Mouse (Mus musculus) embryonic facial prominence, embryonic 11.5 days (tissue): ENCODE measurements around the gene Ciao2b. TPM values are rescaled to one million over a fixed set of nuclear protein-coding genes. Genes with fewer than 3 reads are reported as not detected.

Source experiments
- ATAC-seq: fragments of 200-750 bp; cut with Nextera tagmentation; replicated peaks from 2 replicates; pipeline ENCODE4 v1.8.0; 2017; ENCODE audit warnings: low read depth; ENCODE audit not compliant: insufficient number of reproducible peaks, low FRiP score, low TSS enrichment
- DNase-seq: peaks from one replicate; pipeline ENCODE4 v3.0.0-alpha.2; 2015; ENCODE audit warnings: low spot score
- H3K27ac ChIP-seq: fragments of 300-500 bp; sonication (generic); replicated peaks from 2 replicates; pipeline ENCODE4 v1.5.1; 2014; ENCODE audit warnings: mild to moderate bottlenecking, low read depth, low read length, control low read depth
- H3K27me3 ChIP-seq: fragments of 300-500 bp; sonication (generic); 2 replicates; pipeline ENCODE4 v1.6.1; 2014; ENCODE audit warnings: mild to moderate bottlenecking, low read length, moderate library complexity, mixed read lengths; ENCODE audit not compliant: control insufficient read depth, insufficient read depth
- H3K36me3 ChIP-seq: fragments of 300-500 bp; sonication (generic); replicated peaks from 2 replicates; pipeline ENCODE4 v1.6.1; 2014; ENCODE audit warnings: low read depth, mild to moderate bottlenecking, low read length, moderate library complexity, mixed read lengths; ENCODE audit not compliant: control insufficient read depth, insufficient read depth
- H3K4me1 ChIP-seq: fragments of 300-500 bp; sonication (generic); 2 replicates; pipeline ENCODE4 v1.6.1; 2014; ENCODE audit warnings: low read length, mixed read lengths; ENCODE audit not compliant: control insufficient read depth, insufficient read depth
- H3K4me2 ChIP-seq: fragments of 300-500 bp; sonication (generic); 2 replicates; pipeline ENCODE4 v1.6.1; 2014; ENCODE audit warnings: low read depth, mild to moderate bottlenecking, control low read depth, low read length, moderate library complexity
- H3K4me3 ChIP-seq: fragments of 300-500 bp; sonication (generic); 2 replicates; pipeline ENCODE4 v1.5.1; 2014; ENCODE audit warnings: low read depth, low read length, control low read depth
- H3K9ac ChIP-seq: fragments of 300-500 bp; sonication (generic); replicated peaks from 2 replicates; pipeline ENCODE4 v1.6.1; 2014; ENCODE audit warnings: mild to moderate bottlenecking, control low read depth, low read length
- H3K9me3 ChIP-seq: fragments of 300-500 bp; sonication (generic); replicated peaks from 2 replicates; pipeline ENCODE4 v1.6.1; 2016; ENCODE audit warnings: mild to moderate bottlenecking, low read length, inconsistent platforms, mixed read lengths; ENCODE audit not compliant: control insufficient read depth
- WGBS: fragments of 180-500 bp; shearing (Covaris S2); extraction: QIAGEN DNeasy Blood & Tissue Kit; methylation state at CpG from one replicate; pipeline ENCODE4 v1.1.7; 2014; 5-methylcytosine and 5-hydroxymethylcytosine counted together
- polyA plus RNA-seq: library from polyadenylated mRNA; unstranded; fragments of >200 nt; fragmentation: Nextera tagmentation; extraction: Ambion mirVana; gene quantifications from 2 replicates; pipeline ENCODE4 v1.2.1, GENCODE M21; 2014

The Ciao2b gene
- polyA plus RNA-seq, 1 experiment from 2014 or later: 82.5 TPM

DNA sequence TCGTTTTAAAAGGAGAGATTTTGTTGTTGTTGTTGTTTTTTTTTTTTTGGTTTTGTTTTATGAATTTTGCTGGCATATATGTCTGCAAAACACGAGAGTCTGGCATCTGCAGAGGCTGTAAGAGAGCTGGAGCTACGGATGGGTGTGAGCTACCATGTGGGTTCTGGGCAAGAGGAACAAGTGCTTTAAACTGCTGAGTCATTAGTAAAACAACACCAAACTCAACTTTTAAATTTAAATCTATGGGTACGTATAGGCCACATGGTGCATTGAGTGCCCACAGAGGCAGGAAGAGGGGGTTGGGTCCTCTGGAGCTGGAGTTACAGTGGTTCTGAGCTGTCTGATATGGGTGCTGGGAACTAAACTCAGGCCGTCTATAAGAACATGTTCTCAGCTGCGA, 3.8 kb downstream of the Ciao2b start:
- H3K9me3 ChIP-seq: no peaks in the 10 kb centered on the region
- ATAC-seq: no peak
- H3K27me3 ChIP-seq: no peaks in the 10 kb centered on the region

DNA sequence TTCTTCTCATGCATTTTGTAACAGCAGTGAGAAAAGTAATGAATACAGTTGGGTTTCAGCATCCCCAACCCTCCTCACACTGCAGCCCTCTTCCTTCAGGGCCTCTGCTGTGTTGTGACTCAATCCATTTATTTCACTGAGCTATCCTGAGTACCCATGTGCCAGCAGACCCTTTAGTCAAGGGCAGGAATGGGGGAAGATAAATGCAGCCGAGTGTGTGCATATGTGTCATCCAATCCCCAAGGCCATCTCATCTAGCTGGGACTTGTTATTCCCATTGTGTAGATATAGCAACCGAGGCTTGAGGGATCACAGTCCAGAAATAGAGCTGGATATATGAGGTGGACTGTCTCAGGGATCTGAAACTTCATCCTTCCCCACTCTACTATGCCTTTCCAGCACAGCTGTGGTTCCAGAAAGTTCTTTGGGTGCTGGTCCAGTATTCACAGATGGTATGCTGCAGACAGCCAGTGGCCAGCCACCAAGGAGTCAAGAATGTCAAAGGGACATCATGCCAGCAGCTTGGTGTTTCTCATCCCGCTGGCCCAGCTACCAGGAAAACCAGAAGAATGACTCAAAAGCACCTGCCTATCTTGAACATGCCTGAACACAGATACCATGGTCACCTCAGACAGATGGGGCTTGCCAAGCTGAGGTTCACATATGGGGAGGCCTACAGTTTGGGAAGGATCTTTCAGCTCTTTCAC, 6.6 kb downstream of the Ciao2b start:
- H3K27ac ChIP-seq: no peak overlapping the region
- H3K27me3 ChIP-seq: peaks cover 9% of the 10 kb centered on the region
- WGBS: 86% methylated on average over 3 of the region's 3 CpGs
- H3K36me3 ChIP-seq: no peaks in the 10 kb centered on the region; the same call in 1 of the 2 replicates
- no peak overlapping the region for H3K4me3 ChIP-seq
- no peak for DNase-seq
- no peak overlapping the region for H3K4me2 ChIP-seq
- no peak for ATAC-seq
- H3K9me3 ChIP-seq: no peaks in the 10 kb centered on the region
- no peak overlapping the region for H3K9ac ChIP-seq
- H3K4me1 ChIP-seq: no peaks in the 10 kb centered on the region; the same call in 1 of the 2 replicates

More for the DNA sequence above, 3.8 kb downstream of the Ciao2b start:
- no peak overlapping the region for H3K9ac ChIP-seq
- H3K4me1 ChIP-seq: peaks cover 2% of the 10 kb centered on the region; the same call in 1 of the 2 replicates
- no peak overlapping the region for H3K4me3 ChIP-seq
- no peak overlapping the region for H3K4me2 ChIP-seq
- no peak for DNase-seq
- 92% methylated on average over 6 of the region's 6 CpGs for WGBS
- no peak overlapping the region for H3K27ac ChIP-seq
- no peaks in the 10 kb centered on the region; the same call in 1 of the 2 replicates for H3K36me3 ChIP-seq

DNA sequence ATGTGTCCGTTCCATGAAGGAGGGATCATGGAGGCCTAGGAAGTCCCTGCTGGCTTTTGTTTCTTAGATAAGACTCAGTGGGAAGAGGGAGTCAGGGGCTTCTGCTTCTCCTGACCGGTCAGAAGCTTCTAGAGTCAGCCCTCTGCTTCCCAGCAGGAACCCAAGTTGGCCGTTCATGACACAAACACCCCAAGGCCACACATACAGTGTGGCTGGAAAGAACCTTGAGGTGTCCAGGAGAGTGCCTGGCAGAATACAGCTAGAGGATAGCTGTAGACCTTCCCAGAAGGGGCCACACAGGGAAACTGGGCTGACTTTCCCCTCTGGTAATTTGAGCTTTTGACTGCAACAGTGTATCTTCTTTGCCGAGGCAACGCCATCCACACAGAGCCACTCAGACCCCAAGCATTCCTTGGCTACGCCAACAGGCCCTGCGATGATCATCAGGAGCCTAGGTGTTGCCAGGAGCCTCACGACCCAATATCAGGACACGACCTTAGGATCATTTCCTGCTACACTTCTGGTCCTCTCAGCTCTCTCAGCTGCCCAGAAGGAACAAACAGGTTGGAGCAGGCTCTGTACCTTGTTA, 8.5 kb downstream of the Ciao2b start:
- no peak for ATAC-seq
- 63% methylated on average over 9 of the region's 9 CpGs for WGBS
- no peaks in the 10 kb centered on the region; the same call in 1 of the 2 replicates for H3K4me1 ChIP-seq
- peaks cover 14% of the 10 kb centered on the region for H3K27me3 ChIP-seq
- H3K4me2 ChIP-seq: no peak overlapping the region
- no peak overlapping the region for H3K9ac ChIP-seq
- H3K4me3 ChIP-seq: no peak overlapping the region
- no peak overlapping the region for H3K27ac ChIP-seq
- no peaks in the 10 kb centered on the region for H3K9me3 ChIP-seq
- H3K36me3 ChIP-seq: no peaks in the 10 kb centered on the region
- no peak for DNase-seq

DNA sequence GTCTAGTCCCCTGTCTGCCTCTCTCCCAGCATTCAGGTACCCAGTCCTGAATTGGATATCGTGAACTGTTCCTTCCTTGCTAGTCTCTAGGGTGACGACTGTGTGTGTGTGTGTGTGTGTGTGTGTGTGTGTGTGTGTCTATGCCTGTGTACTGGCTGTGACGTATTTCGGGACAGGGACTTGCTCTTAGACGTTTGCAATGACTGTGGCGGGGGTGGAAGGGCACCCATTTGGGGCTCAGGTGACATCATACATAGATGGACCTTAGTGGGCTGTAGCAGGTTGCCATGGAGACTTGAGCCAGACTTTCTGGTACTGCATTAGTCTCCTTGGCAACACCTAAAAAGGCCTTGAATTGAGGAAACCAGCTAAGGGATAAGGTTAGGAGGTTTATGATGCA, 9.3 kb downstream of the Ciao2b start:
- Histone ChIP-seq H3K36me3 (no peaks in the 10 kb centered on the region), H3K4me2 (no peak overlapping the region), H3K27me3 (peaks cover 14% of the 10 kb centered on the region), H3K27ac (no peak overlapping the region), H3K4me1 (no peaks in the 10 kb centered on the region; the same call in 1 of the 2 replicates), H3K9me3 (no peaks in the 10 kb centered on the region), H3K9ac (no peak overlapping the region), H3K4me3 (no peak overlapping the region)
- no peak for DNase-seq
- WGBS: 61% methylated on average over 6 of the region's 6 CpGs
- no peak for ATAC-seq

DNA sequence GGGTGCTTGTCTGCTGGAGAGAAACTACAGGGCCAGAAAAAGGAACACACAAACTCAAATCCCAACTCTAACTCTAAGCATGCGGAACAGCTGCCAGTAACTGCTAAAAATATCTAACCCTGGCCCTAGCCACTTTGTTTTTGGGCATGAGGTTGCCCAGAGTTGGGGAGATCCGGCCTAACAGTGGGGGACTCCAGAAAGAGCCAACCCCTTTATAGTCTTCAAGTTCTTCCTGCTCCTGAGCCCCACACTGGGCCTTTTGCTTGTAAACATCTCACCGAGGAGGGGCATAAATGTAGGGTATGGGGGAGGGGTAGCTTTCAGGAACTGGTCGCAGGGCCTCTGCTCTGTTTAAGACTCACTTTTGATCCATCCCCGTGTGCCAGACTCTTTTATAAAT, 9.8 kb downstream of the Ciao2b start:
- 38% methylated on average over 5 of the region's 5 CpGs for whole genome bisulfite sequencing
- no peak overlapping the region for H3K4me3 ChIP-seq
- peaks cover 14% of the 10 kb centered on the region for H3K27me3 ChIP-seq
- no peaks in the 10 kb centered on the region for H3K9me3 ChIP-seq
- no peaks in the 10 kb centered on the region for H3K36me3 ChIP-seq
- no peaks in the 10 kb centered on the region; the same call in 1 of the 2 replicates for H3K4me1 ChIP-seq
- DNase-seq (no peak), ATAC-seq (no peak)
- no peak overlapping the region for H3K9ac ChIP-seq
- no peak overlapping the region for H3K4me2 ChIP-seq
- no peak overlapping the region for H3K27ac ChIP-seq

DNA sequence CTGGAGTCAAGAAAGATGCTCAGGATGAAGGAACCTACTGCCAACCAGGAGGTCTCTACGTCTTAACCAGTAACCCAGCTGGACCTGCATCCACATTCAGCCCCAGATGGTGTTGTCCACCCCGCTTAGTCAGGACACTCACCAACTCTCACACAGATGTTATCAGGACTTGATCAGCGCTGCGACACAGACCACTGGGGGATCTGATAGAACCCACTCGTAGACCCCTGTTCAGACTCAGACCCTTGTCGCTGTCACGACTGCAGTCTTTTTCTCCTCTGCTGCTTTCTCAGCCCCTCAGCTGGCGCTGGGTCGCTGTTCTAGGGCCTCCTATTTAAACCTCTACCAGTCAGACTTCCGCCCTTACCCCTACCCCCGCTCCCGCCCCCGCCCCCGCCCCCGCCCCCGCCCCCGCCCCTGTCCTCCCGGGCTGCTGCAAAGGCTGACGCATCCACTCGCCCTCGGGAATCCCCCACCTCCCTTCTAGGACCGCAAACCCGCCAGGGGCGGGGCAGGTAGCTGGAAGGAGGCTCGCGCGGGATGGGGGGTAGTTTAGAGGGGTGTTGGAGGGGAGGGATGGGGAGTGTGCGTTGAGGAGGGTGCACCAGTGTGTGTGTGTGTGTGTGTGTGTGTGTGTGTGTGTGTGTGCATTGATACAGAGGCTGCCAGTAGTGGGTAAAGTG, 10.6 kb downstream of the Ciao2b start, which contains the start of gene Rrad:
Rrad (minus strand) TSS at position 347 of the 683 bp plus-strand sequence.
- no peak within 1 kb of the TSS for H3K27ac ChIP-seq
- H3K9ac ChIP-seq: peak within 1 kb of the TSS; percentile 32; the same call in 1 of the 2 replicates
- H3K36me3 ChIP-seq: no peaks in the 10 kb centered on the region
- H3K4me1 ChIP-seq: no peaks in the 10 kb centered on the region; the same call in 1 of the 2 replicates
- ATAC-seq (peak; percentile 63), DNase-seq (peak; percentile 66)
- H3K9me3 ChIP-seq: no peaks in the 10 kb centered on the region
- 0% methylated on average over 27 of the region's 28 CpGs for WGBS
- H3K4me3 ChIP-seq: peak within 1 kb of the TSS; percentile 31
- peak within 1 kb of the TSS; percentile 48 for H3K4me2 ChIP-seq
- H3K27me3 ChIP-seq: peaks cover 14% of the 10 kb centered on the region

DNA sequence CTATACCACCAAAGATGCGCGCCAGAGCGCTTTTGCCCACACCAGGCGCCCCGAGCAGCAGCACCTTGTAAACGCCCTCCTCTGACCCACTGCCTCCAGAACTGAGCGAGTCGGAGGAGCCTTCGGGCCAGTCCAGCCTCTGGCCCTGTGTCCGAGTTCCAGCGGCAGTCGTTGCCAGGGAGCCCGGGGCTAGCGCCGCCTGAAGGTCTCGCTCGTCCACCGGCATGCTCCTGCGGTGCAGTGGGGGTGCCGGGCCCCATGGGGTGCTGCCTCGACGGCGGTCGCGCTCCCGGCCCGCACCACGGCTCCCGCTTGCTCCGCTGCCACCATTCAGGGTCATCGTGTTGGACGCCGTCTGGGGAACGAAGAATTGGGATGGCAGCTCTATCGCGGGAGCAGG, 11.2 kb downstream of the Ciao2b start:
- DNase-seq (peak; percentile 2), ATAC-seq (no peak)
- Histone ChIP-seq H3K4me2 (peak overlapping the region; percentile 48), H3K9ac (peak overlapping the region; percentile 32; the same call in 1 of the 2 replicates), H3K4me3 (peak overlapping the region; percentile 31), H3K27me3 (peaks cover 14% of the 10 kb centered on the region), H3K36me3 (no peaks in the 10 kb centered on the region), H3K27ac (no peak overlapping the region), H3K9me3 (no peaks in the 10 kb centered on the region), H3K4me1 (no peaks in the 10 kb centered on the region; the same call in 1 of the 2 replicates)
- WGBS: under 1% methylated on average over 36 of the region's 36 CpGs
